Comparison of ENCODE assay signal across 23 mouse cellular contexts in the genomic region with DNA sequence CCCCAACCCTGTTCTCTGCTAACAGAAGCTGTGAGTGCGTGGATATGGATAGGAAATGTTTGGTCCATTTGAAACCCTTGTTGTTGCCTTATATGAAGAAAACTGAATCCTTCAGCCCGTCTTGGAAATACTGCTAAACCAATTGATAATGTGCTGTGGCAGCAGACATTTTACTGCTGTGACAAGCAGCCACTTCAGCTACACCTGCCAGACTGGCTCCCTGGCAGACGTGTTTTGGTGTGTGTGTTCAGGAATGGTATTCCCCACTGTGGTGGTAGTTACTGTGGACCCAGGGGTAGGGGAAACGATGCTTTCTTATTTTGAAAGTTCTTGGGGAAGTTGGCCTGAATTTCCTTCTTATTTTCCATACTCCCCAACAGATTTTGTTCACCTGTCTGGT.
"Had no signal": no experiment of that assay in that cellular context is flagged by ENCODE, and none has a peak within 500 bp of the region (broad histone marks: within the 10 kb centered on the region; RNA-seq: fewer than 3 reads in every experiment).

No protein-coding gene starts in this region.

- H3K4me3 ChIP-seq: gastrocnemius, adult 2 months; heart, embryonic 10.5 days; heart, embryonic 12.5 days; hindbrain, embryonic 10.5 days; hindbrain, embryonic 12.5 days; intestine, embryonic 15.5 days; limb, embryonic 10.5 days; limb, embryonic 12.5 days; liver, embryonic 13.5 days; liver, embryonic 15.5 days had no signal

- H3K27ac ChIP-seq: gastrocnemius, adult 2 months; heart, embryonic 10.5 days; hindbrain, embryonic 10.5 days; hindbrain, embryonic 12.5 days; hindbrain, embryonic 14.5 days; intestine, embryonic 15.5 days; limb, embryonic 10.5 days; limb, embryonic 12.5 days; liver, embryonic 13.5 days; liver, embryonic 15.5 days had no signal

- DNase-seq: gastrocnemius, adult 2 months; gastrocnemius, postnatal 10 days; gastrocnemius, postnatal 25 days; heart, adult 18-20 months; heart, postnatal 10 days; heart, postnatal 4 days; kidney, adult 18-20 months; kidney, adult 8-10 months; kidney, postnatal 10 days; kidney, postnatal 25 days; kidney, postnatal 4 days; liver; liver, embryonic 13.5 days; liver, postnatal 0 days had no signal
